Mouse (Mus musculus) kidney, adult 2 months (tissue): Measurements from ENCODE around the gene Gclc. TPM values are rescaled to one million over a fixed set of nuclear protein-coding genes. Genes with fewer than 3 reads are reported as not detected.

ENCODE experiments used
- DNase-seq: peaks from one replicate; pipeline ENCODE4 v3.0.0; 2021
- H3K27ac ChIP-seq: fragments of 200-500 bp; 2 replicates; pipeline ENCODE4 v1.5.1; 2012; ENCODE audit warnings: low read depth, low read length, control low read depth, inconsistent platforms; ENCODE audit not compliant: insufficient read depth
- H3K27me3 ChIP-seq: fragments of 200-500 bp; replicated peaks from 2 replicates; pipeline ENCODE4 v1.6.1; 2012; ENCODE audit warnings: mild to moderate bottlenecking, moderate library complexity, low read length, inconsistent platforms; ENCODE audit not compliant: control insufficient read depth, insufficient read depth
- H3K36me3 ChIP-seq: fragments of 200-500 bp; 2 replicates; pipeline ENCODE4 v1.6.1; 2012; ENCODE audit warnings: mild to moderate bottlenecking, moderate library complexity, low read length, inconsistent platforms; ENCODE audit not compliant: control insufficient read depth, insufficient read depth
- H3K4me1 ChIP-seq: fragments of 200-500 bp; 2 replicates; pipeline ENCODE4 v1.6.1; 2011; ENCODE audit warnings: low read length; ENCODE audit not compliant: control insufficient read depth, insufficient read depth
- H3K4me3 ChIP-seq: fragments of 200-500 bp; 2 replicates; pipeline ENCODE4 v1.5.1; 2011; ENCODE audit warnings: mild to moderate bottlenecking, low read depth, low read length, control low read depth; ENCODE audit not compliant: insufficient read depth
- CTCF ChIP-seq: fragments of 200-500 bp; conservative IDR thresholded peaks from 2 replicates; pipeline ENCODE4 v1.5.1; 2011; ENCODE audit warnings: low read depth, mild to moderate bottlenecking, control low read depth, low read length, moderate library complexity, mixed read lengths; ENCODE audit not compliant: insufficient read depth, insufficient read length
- POLR2A ChIP-seq: fragments of 200-500 bp; IDR thresholded peaks from one replicate; pipeline ENCODE4 v1.6.1; 2011; ENCODE audit warnings: low read depth, low read length, control low read depth
- WGBS: fragments of 180-500 bp; shearing (Covaris S2); methylation state at CpG from one replicate; pipeline ENCODE4 v1.1.7; 2018; 5-methylcytosine and 5-hydroxymethylcytosine counted together
- polyA plus RNA-seq: library from polyadenylated mRNA; depleted of rRNA; stranded (reverse); fragments of >200 nt; gene quantifications from 2 replicates; pipeline ENCODE4 v1.2.3, GENCODE M21; 2012; rRNA removed

Gene Gclc
- polyA plus RNA-seq, 1 experiment = 88.7 TPM

- DNase-seq = peak; percentile 36
- Histone ChIP-seq H3K36me3 (no peaks in the 10 kb centered on the region), H3K4me3 (no peak overlapping the region), H3K4me1 (no peaks in the 10 kb centered on the region), H3K27ac (peak overlapping the region; percentile 31; the same call in 1 of the 2 replicates), H3K27me3 (no peaks in the 10 kb centered on the region)
- WGBS = 25% methylated on average over 7 of the region's 7 CpGs
- no peak for TF ChIP-seq POLR2A
- no peak for TF ChIP-seq CTCF
Measured at GRCm38 (mm10) chr9:77825380-77825961, 71.1 kb downstream of the Gclc start.

GRCm38 (mm10) chr9:77826237-77826636 is 71.9 kb downstream of the Gclc start:
- Histone ChIP-seq H3K4me1 (no peaks in the 10 kb centered on the region), H3K36me3 (no peaks in the 10 kb centered on the region), H3K27ac (no peak overlapping the region), H3K4me3 (no peak overlapping the region), H3K27me3 (no peaks in the 10 kb centered on the region)
- no peak for DNase-seq
- WGBS = 53% methylated on average over 4 of the region's 4 CpGs
- TF ChIP-seq CTCF (no peak), POLR2A (no peak)

GRCm38 (mm10) chr9:77828531-77828965 is 74.2 kb downstream of the Gclc start:
- TF ChIP-seq CTCF (no peak), POLR2A (no peak)
- WGBS = 71% methylated on average over 7 of the region's 7 CpGs
- H3K36me3 ChIP-seq = no peaks in the 10 kb centered on the region
- H3K4me1 ChIP-seq = no peaks in the 10 kb centered on the region
- H3K4me3 ChIP-seq = no peak overlapping the region
- peak; percentile 20 for DNase-seq
- H3K27ac ChIP-seq = no peak overlapping the region
- H3K27me3 ChIP-seq = no peaks in the 10 kb centered on the region

GRCm38 (mm10) chr9:77834259-77834993 is 80.1 kb downstream of the Gclc start:
- no peak for TF ChIP-seq POLR2A
- TF ChIP-seq CTCF = no peak
- DNase-seq = peak; percentile 67
- H3K36me3 ChIP-seq = no peaks in the 10 kb centered on the region

GRCm38 (mm10) chr9:77835122-77835521 is 80.8 kb downstream of the Gclc start:
- H3K4me3 ChIP-seq = no peak overlapping the region
- DNase-seq = peak; percentile 10
- H3K27ac ChIP-seq = peak overlapping the region; percentile 50; the same call in 1 of the 2 replicates
- no peaks in the 10 kb centered on the region for H3K4me1 ChIP-seq
- TF ChIP-seq POLR2A (no peak), CTCF (no peak)
- H3K27me3 ChIP-seq = no peaks in the 10 kb centered on the region
- WGBS = 66% methylated on average over 6 of the region's 6 CpGs
- no peaks in the 10 kb centered on the region for H3K36me3 ChIP-seq

More at GRCm38 (mm10) chr9:77834259-77834993, 80.1 kb downstream of the Gclc start:
- Histone ChIP-seq H3K27me3 (no peaks in the 10 kb centered on the region), H3K4me3 (no peak overlapping the region), H3K27ac (peak overlapping the region; percentile 51; the same call in 1 of the 2 replicates), H3K4me1 (no peaks in the 10 kb centered on the region)
- WGBS = 59% methylated on average over 9 of the region's 9 CpGs

- H3K27me3 ChIP-seq = no peaks in the 10 kb centered on the region
- H3K4me1 ChIP-seq = no peaks in the 10 kb centered on the region
- DNase-seq = peak; percentile 33
- H3K27ac ChIP-seq = no peak overlapping the region; the same call in 1 of the 2 replicates
- 71% methylated on average over 1 of the region's 1 CpGs for WGBS
- TF ChIP-seq CTCF = no peak
- no peak for TF ChIP-seq POLR2A
- no peaks in the 10 kb centered on the region for H3K36me3 ChIP-seq
- no peak overlapping the region for H3K4me3 ChIP-seq
Measured at GRCm38 (mm10) chr9:77835756-77836155, 81.4 kb downstream of the Gclc start.

GRCm38 (mm10) chr9:77838586-77838985 is 84.3 kb downstream of the Gclc start:
- no peak overlapping the region for H3K27ac ChIP-seq
- no peak for TF ChIP-seq CTCF
- TF ChIP-seq POLR2A = no peak

More at GRCm38 (mm10) chr9:77838586-77838985, 84.3 kb downstream of the Gclc start:
- no peaks in the 10 kb centered on the region for H3K27me3 ChIP-seq
- WGBS = 79% methylated on average over 5 of the region's 5 CpGs
- no peaks in the 10 kb centered on the region for H3K36me3 ChIP-seq
- H3K4me1 ChIP-seq = no peaks in the 10 kb centered on the region
- peak; percentile 17 for DNase-seq
- H3K4me3 ChIP-seq = no peak overlapping the region

Other genes with a start within 250 kb of the Gclc start
- 34.0 and 40.7 TPM in 2 replicates for gene Lrrc1, start 209.7 kb upstream of the Gclc start, polyA plus RNA-seq
- 0.04 and 0.99 TPM in 2 replicates for gene Klhl31, start 118.0 kb upstream of the Gclc start, polyA plus RNA-seq
- 67.2 and 70.0 TPM in 2 replicates for gene Elovl5, start 162.8 kb downstream of the Gclc start, polyA plus RNA-seq